Mouse (Mus musculus) MEL (cell line): ENCODE measurements around the gene Hfe2. TPM values are rescaled to one million over a fixed set of nuclear protein-coding genes. Genes with fewer than 3 reads are reported as not detected.

Experiments
- DNase-seq: peaks from one replicate; pipeline ENCODE4 v3.0.0; 2011; ENCODE audit warnings: low read depth, low spot score
- H3K27ac ChIP-seq: 2 replicates; pipeline ENCODE4 v1.5.1; 2012; ENCODE audit warnings: low read depth, mild to moderate bottlenecking, control low read depth, low read length, moderate library complexity; ENCODE audit not compliant: control insufficient read depth
- H3K27me3 ChIP-seq, 2 experiments: fragments of 150-350 bp in 1 of 2; sonication (generic) in 1 of 2; 2 replicates each; pipeline ENCODE4 v1.6.1; 2012; ENCODE audit warnings: low read length in 2 of 2, mild to moderate bottlenecking in 2 of 2, improper control_type of control experiment in 1 of 2, moderate library complexity in 1 of 2; ENCODE audit not compliant: insufficient read depth in 2 of 2, control insufficient read depth in 1 of 2
- H3K36me3 ChIP-seq, 2 experiments: 2 replicates each; pipeline ENCODE4 v1.6.1; 2012 to 2014; ENCODE audit warnings: low read length in 2 of 2, improper control_type of control experiment in 1 of 2, inconsistent platforms in 1 of 2, mild to moderate bottlenecking in 1 of 2; ENCODE audit not compliant: insufficient read depth in 2 of 2, control insufficient read depth in 1 of 2
- H3K4me1 ChIP-seq, 2 experiments: fragments of 150-350 bp in 1 of 2; sonication (generic) in 1 of 2; 2 replicates each; pipeline ENCODE4 v1.6.1; 2012; ENCODE audit warnings: low read length in 2 of 2, improper control_type of control experiment in 1 of 2, mild to moderate bottlenecking in 1 of 2; ENCODE audit not compliant: insufficient read depth in 2 of 2, control insufficient read depth in 1 of 2
- H3K4me3 ChIP-seq, 2 experiments: fragments of 150-350 bp in 1 of 2; sonication (generic) in 1 of 2; 2 replicates each; pipeline ENCODE4 v1.5.1; 2012; ENCODE audit warnings: low read depth in 2 of 2, low read length in 2 of 2, mild to moderate bottlenecking in 2 of 2, moderate library complexity in 2 of 2, control low read depth in 1 of 2, improper control_type of control experiment in 1 of 2; ENCODE audit not compliant: control insufficient read depth in 1 of 2, insufficient read depth in 1 of 2
- H3K79me2 ChIP-seq: 2 replicates; pipeline ENCODE4 v1.6.1; 2012; ENCODE audit warnings: mild to moderate bottlenecking, low read length, moderate library complexity; ENCODE audit not compliant: control insufficient read depth, poor library complexity, insufficient read depth
- H3K9ac ChIP-seq: 2 replicates; pipeline ENCODE4 v1.6.1; 2012; ENCODE audit warnings: low read depth, mild to moderate bottlenecking, control low read depth, low read length, moderate library complexity; ENCODE audit not compliant: control insufficient read depth, poor library complexity, severe bottlenecking
- H3K9me3 ChIP-seq: fragments of 150-350 bp; sonication (generic); replicated peaks from 2 replicates; pipeline ENCODE4 v1.6.1; 2012; ENCODE audit warnings: mild to moderate bottlenecking, low read length, improper control_type of control experiment, moderate library complexity; ENCODE audit not compliant: insufficient read depth
- CHD1 ChIP-seq: IDR thresholded peaks from 2 replicates; pipeline ENCODE4 v1.6.1; 2012; ENCODE audit warnings: low read depth, mild to moderate bottlenecking, inconsistent platforms, low read length, improper control_type of control experiment
- CTCF ChIP-seq, 3 experiments: IDR thresholded peaks in 2 of 3; conservative IDR thresholded peaks in 1 of 3; 2 replicates each; pipeline ENCODE4 v1.5.1; 2011 to 2012; ENCODE audit warnings: low read length in 3 of 3, low read depth in 2 of 3, mild to moderate bottlenecking in 2 of 3, improper control_type of control experiment in 1 of 3, inconsistent platforms in 1 of 3, mixed read lengths in 1 of 3, moderate library complexity in 1 of 3; ENCODE audit not compliant: control insufficient read depth in 1 of 3, insufficient read depth in 1 of 3, poor library complexity in 1 of 3, severe bottlenecking in 1 of 3
- E2F4 ChIP-seq: IDR thresholded peaks from 2 replicates; pipeline ENCODE4 v1.6.1; 2011; ENCODE audit warnings: low read depth, low read length, improper control_type of control experiment, borderline replicate concordance
- GABPA ChIP-seq: IDR thresholded peaks from 2 replicates; pipeline ENCODE4 v1.6.1; 2012; ENCODE audit warnings: low read depth, mild to moderate bottlenecking, inconsistent platforms, low read length, improper control_type of control experiment, moderate library complexity
- HCFC1 ChIP-seq: IDR thresholded peaks from 2 replicates; pipeline ENCODE4 v1.6.1; 2012; ENCODE audit warnings: low read depth, mild to moderate bottlenecking, inconsistent platforms, low read length, improper control_type of control experiment, moderate library complexity
- KAT2A ChIP-seq: conservative IDR thresholded peaks from 2 replicates; pipeline ENCODE4 v1.6.1; 2012; ENCODE audit warnings: low read depth, low read length, improper control_type of control experiment, inconsistent platforms
- MAFK ChIP-seq: IDR thresholded peaks from 2 replicates; pipeline ENCODE4 v1.6.1; 2011; ENCODE audit warnings: low read depth, mild to moderate bottlenecking, low read length, improper control_type of control experiment, borderline replicate concordance
- MAZ ChIP-seq: IDR thresholded peaks from 2 replicates; pipeline ENCODE4 v1.6.1; 2012; ENCODE audit warnings: low read depth, mild to moderate bottlenecking, inconsistent platforms, low read length, improper control_type of control experiment
- MEF2A ChIP-seq: IDR thresholded peaks from 2 replicates; pipeline ENCODE4 v1.6.1; 2014; ENCODE audit warnings: low read depth, mild to moderate bottlenecking, inconsistent platforms, low read length, improper control_type of control experiment; ENCODE audit not compliant: poor library complexity, insufficient replicate concordance, severe bottlenecking; ENCODE audit errors: extremely low read depth
- MXI1 ChIP-seq: IDR thresholded peaks from 2 replicates; pipeline ENCODE4 v1.6.1; 2011; ENCODE audit warnings: mild to moderate bottlenecking, low read depth, low read length, improper control_type of control experiment
- NELFE ChIP-seq: IDR thresholded peaks from 2 replicates; pipeline ENCODE4 v1.6.1; 2011; ENCODE audit warnings: low read depth, low read length, improper control_type of control experiment
- POLR2A ChIP-seq, 2 experiments: IDR thresholded peaks; 2 replicates each; pipeline ENCODE4 v1.6.1; 2011 to 2012; ENCODE audit warnings: low read length in 2 of 2, mild to moderate bottlenecking in 2 of 2, control low read depth in 1 of 2, improper control_type of control experiment in 1 of 2, low read depth in 1 of 2, moderate library complexity in 1 of 2; ENCODE audit not compliant: control insufficient read depth in 1 of 2, insufficient read depth in 1 of 2, poor library complexity in 1 of 2
- POLR2AphosphoS2 ChIP-seq: IDR thresholded peaks from 2 replicates; pipeline ENCODE4 v1.6.1; 2011; ENCODE audit warnings: low read length, improper control_type of control experiment
- RCOR1 ChIP-seq: IDR thresholded peaks from 2 replicates; pipeline ENCODE4 v1.6.1; 2012; ENCODE audit warnings: low read depth, mild to moderate bottlenecking, inconsistent platforms, low read length, improper control_type of control experiment
- SIN3A ChIP-seq: IDR thresholded peaks from 2 replicates; pipeline ENCODE4 v1.6.1; 2012; ENCODE audit warnings: low read length, improper control_type of control experiment, inconsistent platforms
- TAL1 ChIP-seq: IDR thresholded peaks from 2 replicates; pipeline ENCODE4 v1.6.1; 2012; ENCODE audit warnings: mild to moderate bottlenecking, inconsistent platforms, low read length, moderate library complexity, mixed read lengths
- TBP ChIP-seq: IDR thresholded peaks from 2 replicates; pipeline ENCODE4 v1.8.0; 2011; ENCODE audit warnings: low read depth, low read length, improper control_type of control experiment
- TCF12 ChIP-seq: IDR thresholded peaks from 2 replicates; pipeline ENCODE4 v1.6.1; 2014; ENCODE audit warnings: low read depth, mild to moderate bottlenecking, inconsistent platforms, low read length, improper control_type of control experiment, moderate library complexity
- UBTF ChIP-seq: IDR thresholded peaks from 2 replicates; pipeline ENCODE4 v1.6.1; 2012; ENCODE audit warnings: low read depth, mild to moderate bottlenecking, inconsistent platforms, low read length, improper control_type of control experiment, moderate library complexity, borderline replicate concordance; ENCODE audit not compliant: insufficient read depth
- USF1 ChIP-seq: IDR thresholded peaks from 2 replicates; pipeline ENCODE4 v1.6.1; 2014; ENCODE audit warnings: low read depth, mild to moderate bottlenecking, inconsistent platforms, low read length, improper control_type of control experiment, moderate library complexity
- ZC3H11A ChIP-seq: IDR thresholded peaks from 2 replicates; pipeline ENCODE4 v1.6.1; 2012; ENCODE audit warnings: low read depth, mild to moderate bottlenecking, inconsistent platforms, low read length, improper control_type of control experiment
- ZKSCAN1 ChIP-seq: IDR thresholded peaks from 2 replicates; pipeline ENCODE4 v1.6.1; 2012; ENCODE audit warnings: low read depth, mild to moderate bottlenecking, inconsistent platforms, low read length, improper control_type of control experiment, moderate library complexity
- ZMIZ1 ChIP-seq: IDR thresholded peaks from 2 replicates; pipeline ENCODE4 v1.6.1; 2012; ENCODE audit warnings: low read depth, mild to moderate bottlenecking, inconsistent platforms, low read length, improper control_type of control experiment, moderate library complexity
- ZNF384 ChIP-seq: IDR thresholded peaks from 2 replicates; pipeline ENCODE4 v1.6.1; 2012; ENCODE audit warnings: low read depth, mild to moderate bottlenecking, inconsistent platforms, low read length, improper control_type of control experiment
- polyA plus RNA-seq, 2 experiments: library from polyadenylated mRNA; stranded (reverse) in 1 of 2; unstranded in 1 of 2; fragments of >175 nt in 1 of 2; fragments of >200 nt in 1 of 2; gene quantifications; 2 replicates each; pipeline versions ENCODE4 v1.2.1 to v1.2.4; 2012; ENCODE audit warnings: low replicate concordance in 2 of 2, low read depth in 1 of 2; ENCODE audit not compliant: insufficient read length in 2 of 2, insufficient read depth in 1 of 2, missing spikeins in 1 of 2
- total RNA-seq: library from RNA; depleted of rRNA; stranded (reverse); fragments of 300-350 nt; gene quantifications from 2 replicates; pipeline ENCODE4 v1.2.3, GENCODE M21; 2012

Hfe2 gene
- total and polyA plus RNA-seq, 3 experiments: not detected

- Histone ChIP-seq H3K27me3 (no peaks in the 10 kb centered on the region), H3K27ac (no peak overlapping the region)
- TF ChIP-seq E2F4 (no peak), CHD1 (no peak), ZNF384 (no peak), POLR2A (IDR thresholded peaks at IDR 0.05; ENCODE audit: control insufficient read depth in 1 of 2, insufficient read depth in 1 of 2, low read depth in 1 of 2, low read length in 2 of 2, poor library complexity in 1 of 2) (no peak), NELFE (no peak)
- TF ChIP-seq, all 39 proteins: peak for 0
- H3K9me3 ChIP-seq: no peaks in the 10 kb centered on the region
- H3K4me1 ChIP-seq: peaks cover 12 to 19% of the 10 kb centered on the region in 2 experiments
- H3K36me3 ChIP-seq: peaks cover 0 to 6% of the 10 kb centered on the region in 2 experiments; a peak in 2 of 4 replicates
- no peak overlapping the region for H3K4me3 ChIP-seq
- H3K79me2 ChIP-seq: no peaks in the 10 kb centered on the region
- no peak for DNase-seq
- H3K9ac ChIP-seq: no peak overlapping the region
Observed at GRCm38 (mm10) chr3:96570643-96571042, 45.7 kb downstream of the Hfe2 start.

GRCm38 (mm10) chr3:96571336-96571735 is 46.4 kb downstream of the Hfe2 start:
- H3K9ac ChIP-seq: no peak overlapping the region
- peaks cover 7 to 22% of the 10 kb centered on the region in 2 experiments for H3K4me1 ChIP-seq
- no peaks in the 10 kb centered on the region for H3K27me3 ChIP-seq
- no peak overlapping the region for H3K27ac ChIP-seq
- TF ChIP-seq SIN3A (no peak), CTCF (IDR thresholded peaks at IDR 0.05 in 2 of 3, conservative IDR thresholded peaks at IDR 0.05 in 1 of 3; ENCODE audit: control insufficient read depth in 1 of 3, insufficient read depth in 1 of 3, low read depth in 2 of 3, low read length in 3 of 3, poor library complexity in 1 of 3, severe bottlenecking in 1 of 3) (no peak), POLR2AphosphoS2 (no peak), RCOR1 (no peak)
- TF ChIP-seq, all 39 proteins: peak for 0
- H3K36me3 ChIP-seq: peaks cover 0 to 11% of the 10 kb centered on the region in 2 experiments; a peak in 2 of 4 replicates
- H3K9me3 ChIP-seq: no peaks in the 10 kb centered on the region
- DNase-seq: no peak
- H3K4me3 ChIP-seq: no peak overlapping the region
- peaks cover under 1% of the 10 kb centered on the region; the same call in 1 of the 2 replicates for H3K79me2 ChIP-seq

GRCm38 (mm10) chr3:96571896-96572698 is 47.1 kb downstream of the Hfe2 start:
- H3K36me3 ChIP-seq: peaks cover 0 to 13% of the 10 kb centered on the region in 2 experiments; a peak in 2 of 4 replicates
- DNase-seq: peak; percentile 68
- H3K79me2 ChIP-seq: peaks cover 3% of the 10 kb centered on the region; the same call in 1 of the 2 replicates
- H3K27me3 ChIP-seq: no peaks in the 10 kb centered on the region
- H3K27ac ChIP-seq: peak overlapping the region; percentile 46
- H3K9me3 ChIP-seq: no peaks in the 10 kb centered on the region
- H3K4me3 ChIP-seq: peak overlapping the region; percentile 0 to 1; a peak in 3 of 4 replicates
- peak overlapping the region; percentile 47 for H3K9ac ChIP-seq
- peaks cover 9 to 24% of the 10 kb centered on the region in 2 experiments for H3K4me1 ChIP-seq
- TF ChIP-seq E2F4 (no peak), MAFK (no peak), KAT2A (no peak), TAL1 (no peak), UBTF (no peak), ZC3H11A (no peak; the same call in 1 of the 2 replicates), ZKSCAN1 (no peak), POLR2A (IDR thresholded peaks at IDR 0.05; ENCODE audit: control insufficient read depth in 1 of 2, insufficient read depth in 1 of 2, low read depth in 1 of 2, low read length in 2 of 2, poor library complexity in 1 of 2) (0 out of 4 replicates have a peak, but pooled peaks of 1 of the 2 experiments have one; percentile 32), TBP (0 out of 2 replicates have a peak, but pooled peaks have one; percentile 19), USF1 (no peak), ZMIZ1 (no peak), HCFC1 (peak; percentile 50; the same call in 1 of the 2 replicates), GABPA (no peak), TCF12 (no peak), MEF2A (no peak), MAZ (no peak), MXI1 (no peak)
